Mouse (Mus musculus) olfactory bulb, adult 2 months (tissue): ENCODE measurements at regions not wholly inside any gene's neighbourhood (a gene's known extent, or its start where the extent isn't known, plus 50 kb on each side); places are given as distances from the start of the nearest gene placed in this dataset.

Source experiments
- CTCF ChIP-seq: fragments of 200-500 bp; IDR thresholded peaks from 2 replicates; pipeline ENCODE4 v1.5.1; 2012; ENCODE audit warnings: low read depth, mild to moderate bottlenecking, low read length, moderate library complexity; ENCODE audit not compliant: insufficient read depth
- POLR2A ChIP-seq: fragments of 200-500 bp; IDR thresholded peaks from 2 replicates; pipeline ENCODE4 v1.6.1; 2012; ENCODE audit warnings: mild to moderate bottlenecking, low read depth, low read length, moderate library complexity; ENCODE audit not compliant: insufficient read depth

GRCm38 (mm10) chr13:44509526-44510159 lies 219.6 kb upstream of the Jarid2 start:
- TF ChIP-seq CTCF (no peak), POLR2A (no peak)
